Mouse (Mus musculus) gonadal fat pad, adult 2 months (tissue): ENCODE results near the gene Abca6. TPM values are rescaled to one million over a fixed set of nuclear protein-coding genes. Genes with fewer than 3 reads are reported as not detected.

Experiments used
- DNase-seq: peaks from one replicate; pipeline ENCODE4 v3.0.0-alpha.2; 2012; ENCODE audit warnings: low read depth
- polyA plus RNA-seq: library from polyadenylated mRNA; depleted of rRNA; stranded (reverse); fragments of >200 nt; gene quantifications from 2 replicates; pipeline ENCODE4 v1.2.3, GENCODE M21; 2012; rRNA removed

The Abca6 gene
- 1.6 and 2.3 TPM in 2 replicates for polyA plus RNA-seq

- no peak for DNase-seq
Measured at GRCm38 (mm10) chr11:110251534-110251933, at the start of gene Abca6. Abca6 (minus strand) TSS chr11:110251776.

DNA sequence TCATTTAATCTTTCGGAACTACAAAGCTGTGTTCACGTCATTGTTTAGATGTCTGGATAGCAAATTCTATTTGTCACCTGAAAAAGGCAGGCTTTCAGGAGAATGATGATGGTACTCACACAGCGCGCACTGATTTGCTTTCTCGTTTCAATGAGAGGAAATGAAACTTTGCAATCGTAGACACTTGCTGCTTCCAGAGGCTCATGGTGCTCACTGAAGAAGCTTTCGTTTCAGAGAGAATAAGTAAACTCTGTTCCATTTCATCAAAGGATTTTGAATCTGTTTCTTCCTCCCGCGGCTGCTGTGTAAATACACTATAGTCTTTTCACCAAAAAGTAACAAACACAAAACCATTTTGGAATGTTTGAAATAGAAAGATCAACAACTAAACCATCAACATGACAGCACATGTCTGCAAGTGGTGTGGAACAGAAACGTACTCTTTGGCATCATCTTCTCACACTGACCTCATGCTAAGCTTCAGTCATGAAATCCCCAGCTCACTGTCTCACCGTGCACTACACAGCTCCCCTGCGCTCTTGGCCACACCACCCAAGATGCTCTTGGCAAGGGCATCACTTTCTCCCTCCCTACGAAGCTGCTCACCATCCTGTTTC lies 46.4 kb upstream of the Abca6 start:
- DNase-seq = no peak

- no peak for DNase-seq
Measured at GRCm38 (mm10) chr11:110290586-110290985, 39.0 kb upstream of the Abca6 start.

GRCm38 (mm10) chr11:110288423-110288822 lies 36.8 kb upstream of the Abca6 start:
- no peak for DNase-seq

DNA sequence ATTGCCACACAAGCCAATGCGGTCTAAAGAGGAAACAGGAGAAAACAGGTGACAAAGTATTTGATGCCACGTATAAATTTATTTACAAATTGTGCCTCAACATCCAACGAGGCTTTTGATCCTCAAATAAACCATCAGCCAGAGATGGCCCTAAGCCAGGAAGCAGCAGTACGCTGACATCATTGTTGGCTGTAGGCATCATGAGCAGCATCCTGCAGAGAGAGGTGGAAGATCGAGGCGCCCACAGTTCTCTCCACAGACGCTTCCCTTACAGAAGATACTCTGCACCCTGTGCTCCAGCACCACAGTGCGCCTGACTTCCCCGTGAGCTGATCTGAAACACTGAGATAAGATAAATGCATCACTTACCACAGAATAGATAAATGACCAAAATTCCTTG lies 36.1 kb upstream of the Abca6 start:
- DNase-seq = no peak

- no peak for DNase-seq
Measured at GRCm38 (mm10) chr11:110286331-110286730, 34.8 kb upstream of the Abca6 start.

- DNase-seq = no peak
Measured at GRCm38 (mm10) chr11:110284849-110285248, 33.3 kb upstream of the Abca6 start.

- DNase-seq = no peak
Measured at GRCm38 (mm10) chr11:110284185-110284787, 32.7 kb upstream of the Abca6 start.

DNA sequence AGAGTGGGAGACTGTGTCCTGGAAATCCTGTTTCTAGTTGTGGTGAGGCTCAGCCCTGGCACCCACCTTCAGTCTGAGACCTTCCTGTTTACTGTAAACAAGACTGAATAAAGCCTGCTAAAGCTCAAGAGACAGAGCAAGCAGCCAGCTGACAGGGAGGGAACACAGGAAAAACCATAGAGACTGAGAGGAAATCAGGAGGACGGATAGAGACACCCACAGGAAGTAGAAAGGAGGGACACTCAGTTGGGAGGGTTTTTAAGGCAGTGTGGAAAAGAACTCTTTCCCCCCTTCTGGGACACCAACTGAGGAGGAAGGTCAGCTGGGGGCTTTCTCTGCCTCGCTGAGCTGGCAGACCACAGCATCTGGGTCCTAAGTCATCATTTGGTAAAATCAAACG lies 23.2 kb upstream of the Abca6 start:
- no peak for DNase-seq

GRCm38 (mm10) chr11:110271745-110272144 lies 20.2 kb upstream of the Abca6 start:
- no peak for DNase-seq

DNA sequence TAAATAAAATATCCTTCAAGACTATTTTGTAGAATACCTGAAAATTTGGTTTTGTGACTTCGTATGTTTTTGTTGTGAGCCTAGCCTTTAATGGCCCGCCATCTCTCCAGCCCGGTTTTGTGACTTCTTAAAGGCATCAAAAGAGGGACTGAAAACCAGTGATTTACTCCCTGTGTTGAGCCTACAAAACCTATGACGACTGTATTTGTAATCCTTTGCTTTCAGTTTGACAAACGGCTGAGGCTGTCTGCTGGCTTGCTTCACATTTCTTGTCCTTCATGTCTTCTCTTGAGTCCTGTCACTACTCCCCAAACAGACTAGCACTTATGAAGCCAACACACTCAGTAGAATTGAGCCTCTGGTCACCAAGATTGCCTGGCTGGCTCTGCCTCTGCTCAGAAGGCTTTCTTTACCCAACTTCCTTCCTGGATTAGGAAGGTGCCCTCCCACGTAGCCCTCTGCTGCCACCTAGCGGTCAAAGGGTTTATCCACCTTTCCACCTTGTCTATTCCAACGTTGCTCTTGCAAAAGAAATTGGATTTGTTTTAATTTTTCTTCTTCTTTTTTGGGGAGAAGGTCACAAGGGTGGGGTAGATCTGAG lies 16.8 kb upstream of the Abca6 start:
- DNase-seq = peak; percentile 30

DNA sequence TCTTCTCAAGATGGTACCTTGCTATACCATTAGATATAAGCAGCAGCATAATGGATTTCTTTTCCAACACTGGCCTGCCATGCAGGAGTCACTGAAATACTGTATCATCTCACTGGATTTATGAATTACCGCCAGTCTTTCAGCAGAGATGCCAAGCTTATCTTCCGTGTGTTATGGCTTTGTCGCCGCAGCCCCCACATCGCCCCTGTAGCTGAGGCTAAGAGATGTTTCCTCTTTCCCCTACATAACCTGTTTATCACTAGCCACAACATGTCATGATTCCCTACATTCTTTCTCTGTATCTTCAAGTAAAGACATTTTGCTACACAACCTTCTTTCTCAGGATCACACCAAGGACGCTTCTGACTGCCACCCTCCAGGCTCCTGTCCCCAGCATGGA lies 15.7 kb upstream of the Abca6 start:
- DNase-seq = no peak

DNA sequence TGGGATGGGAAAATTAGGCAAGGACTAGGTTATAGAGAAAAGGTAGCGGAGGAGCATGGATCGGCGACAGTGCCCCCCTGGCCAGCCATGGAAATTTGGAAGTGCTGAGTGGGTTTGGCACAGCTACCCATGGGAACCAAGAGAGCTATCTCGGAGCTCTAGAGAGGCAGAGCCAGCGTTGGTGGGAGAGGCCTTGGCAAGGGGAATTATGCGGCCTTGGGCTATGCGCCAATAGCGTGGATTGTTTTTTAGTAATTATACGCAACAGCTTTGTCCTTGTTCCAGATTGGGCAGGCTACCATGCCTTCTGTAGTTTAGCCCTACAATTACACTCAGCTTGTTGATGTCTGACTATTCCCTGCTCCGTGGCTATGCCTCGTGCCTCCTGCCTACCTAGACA lies 15.2 kb upstream of the Abca6 start:
- DNase-seq = no peak

DNA sequence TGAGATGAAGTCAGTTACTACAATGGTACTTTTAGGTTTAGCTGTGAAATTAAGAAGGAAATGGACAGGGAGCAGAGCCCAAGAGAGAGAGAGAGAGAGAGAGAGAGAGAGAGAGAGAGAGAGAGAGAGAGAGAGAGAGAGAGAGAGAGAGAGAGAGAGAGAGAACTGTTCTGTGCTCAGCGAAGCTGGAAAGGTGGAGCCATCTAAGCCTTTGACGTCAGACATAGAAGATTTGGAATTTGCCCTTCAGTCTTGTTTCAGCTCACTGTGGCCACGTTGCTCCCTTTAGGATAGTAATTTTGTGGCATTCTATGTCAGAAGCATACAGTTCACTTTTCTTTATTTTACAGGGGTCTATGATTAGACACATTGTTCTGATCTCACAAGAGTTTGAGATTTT lies 10.3 kb upstream of the Abca6 start:
- DNase-seq = no peak

GRCm38 (mm10) chr11:110257911-110258310 lies 6.3 kb upstream of the Abca6 start:
- DNase-seq = no peak

- DNase-seq = no peak
Measured at GRCm38 (mm10) chr11:110257061-110257460, 5.5 kb upstream of the Abca6 start.

DNA sequence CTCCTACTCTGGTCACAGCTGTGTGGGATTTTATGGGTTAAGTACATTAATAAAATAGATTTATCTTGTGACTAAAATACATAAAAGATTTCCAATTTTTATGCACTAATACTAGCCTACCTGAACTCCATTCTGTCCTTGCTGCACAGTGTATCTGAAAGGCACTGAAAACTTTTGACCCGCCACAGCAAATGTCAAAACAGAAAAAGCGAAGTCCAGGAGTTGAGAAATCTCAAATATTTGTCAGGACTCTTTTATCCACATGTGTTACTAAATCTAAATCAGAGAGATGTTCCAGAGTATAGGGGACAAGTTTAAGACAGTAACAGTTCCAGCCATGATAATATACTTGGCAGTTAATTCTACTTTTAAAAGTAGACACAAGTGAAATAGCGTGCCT lies 680 bp upstream of the Abca6 start:
- no peak for DNase-seq

GRCm38 (mm10) chr11:110244730-110245129 lies 6.8 kb downstream of the Abca6 start:
- no peak for DNase-seq

- no peak for DNase-seq
Measured at GRCm38 (mm10) chr11:110237466-110237865, 14.1 kb downstream of the Abca6 start.

DNA sequence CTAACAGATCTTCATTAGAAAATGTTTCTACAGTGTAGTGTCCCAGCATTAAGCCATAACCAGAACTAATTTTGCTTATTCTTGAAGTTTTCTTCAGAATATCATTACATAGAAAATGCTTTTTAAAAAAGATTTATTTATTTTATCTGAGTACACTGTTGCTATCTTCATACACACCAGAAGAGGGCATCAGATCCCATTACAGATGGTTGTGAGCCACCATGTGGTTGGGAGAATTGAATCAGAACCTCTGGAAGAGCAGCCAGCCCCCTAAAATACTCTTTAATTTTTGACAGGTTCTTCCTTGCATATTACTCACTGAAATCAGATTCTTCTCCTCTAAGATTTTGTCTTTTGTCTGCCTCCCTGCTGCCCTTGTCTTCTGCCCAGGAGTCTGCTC lies 18.6 kb downstream of the Abca6 start:
- no peak for DNase-seq

DNA sequence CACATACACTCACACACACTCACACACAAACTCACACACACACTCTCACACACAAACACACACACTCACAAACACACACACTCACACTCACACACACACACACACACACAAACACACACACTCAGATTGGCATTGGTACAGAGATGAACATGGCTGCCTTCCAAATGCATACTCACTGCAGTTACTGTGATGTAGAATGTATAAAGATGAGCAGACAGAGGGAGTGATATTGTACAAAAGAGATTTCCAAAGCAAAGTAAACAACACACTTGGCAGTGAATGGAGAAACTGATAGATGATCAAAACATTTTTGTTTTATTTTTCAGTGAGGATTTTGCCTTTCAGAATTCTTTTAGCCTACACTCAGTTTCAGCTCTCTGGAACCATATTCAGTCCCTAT lies 34.5 kb downstream of the Abca6 start:
- no peak for DNase-seq

DNA sequence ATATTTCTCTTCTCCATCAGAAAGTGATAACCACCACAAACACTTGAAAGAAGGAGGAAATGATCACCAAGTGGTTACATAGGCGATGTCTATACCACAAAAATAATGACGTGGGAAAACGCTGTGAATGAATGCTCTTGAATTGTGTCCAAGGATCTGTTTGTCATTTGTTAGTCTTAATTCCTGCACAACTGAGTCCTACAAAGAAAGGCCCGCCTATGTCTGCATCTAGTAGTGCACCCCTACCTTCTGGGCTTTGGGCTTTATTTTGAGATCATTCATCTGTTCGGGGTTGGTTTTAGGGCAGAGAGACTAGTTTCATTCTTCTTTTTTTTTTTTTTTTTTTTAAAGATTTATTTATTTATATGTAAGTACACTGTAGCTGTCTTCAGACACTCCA lies 47.6 kb downstream of the Abca6 start:
- no peak for DNase-seq

DNA sequence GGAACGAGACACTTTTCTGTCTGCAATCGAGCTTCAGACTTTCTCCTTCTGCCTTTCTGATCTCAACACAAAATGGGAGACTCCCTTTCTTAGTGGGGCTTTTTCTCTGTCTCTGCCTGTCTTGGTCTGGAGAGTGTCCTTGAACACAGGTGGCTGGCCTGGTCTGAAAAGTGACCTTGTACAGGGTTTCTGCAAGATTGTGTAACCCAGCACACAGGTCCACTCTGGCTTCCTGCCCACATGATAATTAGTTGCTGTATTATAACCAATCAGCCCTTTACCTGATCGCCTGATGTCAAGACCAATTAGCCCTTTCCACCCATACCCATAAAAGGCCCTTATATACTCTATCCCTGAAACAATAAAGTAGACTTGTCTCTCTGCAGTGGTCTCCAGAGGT lies 52.7 kb downstream of the Abca6 start:
- no peak for DNase-seq
